Mouse (Mus musculus): ENCODE data around the gene Vmn1r11. TPM values are rescaled to one million over a fixed set of nuclear protein-coding genes. Genes with fewer than 3 reads are reported as not detected.

Vmn1r11 gene
- polyA plus RNA-seq (2017; shearing (Covaris generic)) = not detected

GRCm38 (mm10) chr6:57133155-57133554 lies at the start of gene Vmn1r11:
Gene Vmn1r11, plus strand, starts transcription at chr6:57133455.
- ATAC-seq = no peak

GRCm38 (mm10) chr6:57106358-57106757 lies 26.9 kb upstream of the Vmn1r11 start:
- ATAC-seq = no peak

GRCm38 (mm10) chr6:57109154-57109553 lies 24.1 kb upstream of the Vmn1r11 start, which contains the start of gene Vmn1r10:
Gene Vmn1r10, plus strand, starts transcription at chr6:57109454.
- ATAC-seq = no peak

DNA sequence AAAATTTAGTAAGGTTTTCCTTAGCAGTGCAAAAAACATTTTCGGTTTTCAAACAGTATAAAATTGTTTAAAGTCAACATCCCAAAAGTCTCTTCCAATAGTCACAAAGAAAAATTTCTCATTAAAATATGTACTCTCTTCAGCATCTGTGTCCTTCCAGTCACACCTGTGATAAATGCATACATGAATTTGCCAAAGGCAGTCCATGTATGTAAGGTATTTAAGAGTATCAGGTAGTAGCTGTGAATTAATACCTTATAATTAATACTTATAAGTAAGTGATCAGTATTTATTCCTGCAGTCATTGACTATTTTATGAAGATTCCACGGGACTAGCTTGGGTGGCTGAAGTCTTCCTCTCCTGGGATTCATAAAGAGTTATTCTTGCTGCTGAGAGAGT lies 23.4 kb downstream of the Vmn1r11 start, which contains the start of gene Vmn1r12:
TSS of gene Vmn1r12 (plus strand) at position 301 of the 400 bp plus-strand sequence.
- ATAC-seq = no peak

Other genes starting within 250 kb of the Vmn1r11 start
- 10 to 100 TPM; 55.7 to 77.7 (median 57.7) TPM for gene Nt5c3, start 209.5 kb upstream of the Vmn1r11 start, polyA plus RNA-seq (2017; shearing (Covaris generic))
- gene Vmn1r4, start 209.4 kb upstream of the Vmn1r11 start, polyA plus RNA-seq (2017; shearing (Covaris generic)) = not detected
- not detected for gene Vmn1r5, start 163.2 kb upstream of the Vmn1r11 start, polyA plus RNA-seq (2017; shearing (Covaris generic))
- not detected for gene Vmn1r6, start 136.2 kb upstream of the Vmn1r11 start, polyA plus RNA-seq (2017; shearing (Covaris generic))
- gene Vmn1r7, start 108.1 kb upstream of the Vmn1r11 start, polyA plus RNA-seq (2017; shearing (Covaris generic)) = not detected
- not detected for gene Vmn1r8, start 101.2 kb upstream of the Vmn1r11 start, polyA plus RNA-seq (2017; shearing (Covaris generic))
- not detected for gene Vmn1r9, start 66.7 kb upstream of the Vmn1r11 start, polyA plus RNA-seq (2017; shearing (Covaris generic))
- gene Vmn1r10, start 24.0 kb upstream of the Vmn1r11 start, polyA plus RNA-seq (2017; shearing (Covaris generic)) = not detected
- gene Vmn1r12, start 23.5 kb downstream of the Vmn1r11 start, polyA plus RNA-seq (2017; shearing (Covaris generic)) = not detected
- 1 to 10 TPM in 1 of 3 experiments, under 1 TPM in 1, not detected in 1; 0.55 to 1.5 TPM for gene Vmn1r13, start 69.8 kb downstream of the Vmn1r11 start, polyA plus RNA-seq (2017; shearing (Covaris generic))
- gene Vmn1r14, start 98.2 kb downstream of the Vmn1r11 start, polyA plus RNA-seq (2017; shearing (Covaris generic)) = under 1 TPM in 1 of 3 experiments, not detected in 2; 0.08 TPM
- gene Vmn1r15, start 124.5 kb downstream of the Vmn1r11 start, polyA plus RNA-seq (2017; shearing (Covaris generic)) = under 1 TPM in 1 of 3 experiments, not detected in 2; 0.21 TPM
- not detected for gene Vmn1r16, start 196.0 kb downstream of the Vmn1r11 start, polyA plus RNA-seq (2017; shearing (Covaris generic))
- not detected for gene Vmn1r17, start 230.3 kb downstream of the Vmn1r11 start, polyA plus RNA-seq (2017; shearing (Covaris generic))

All from inflammation-experienced regulatory T-cells, adult 6 months (primary cell).